In the genomic region with DNA sequence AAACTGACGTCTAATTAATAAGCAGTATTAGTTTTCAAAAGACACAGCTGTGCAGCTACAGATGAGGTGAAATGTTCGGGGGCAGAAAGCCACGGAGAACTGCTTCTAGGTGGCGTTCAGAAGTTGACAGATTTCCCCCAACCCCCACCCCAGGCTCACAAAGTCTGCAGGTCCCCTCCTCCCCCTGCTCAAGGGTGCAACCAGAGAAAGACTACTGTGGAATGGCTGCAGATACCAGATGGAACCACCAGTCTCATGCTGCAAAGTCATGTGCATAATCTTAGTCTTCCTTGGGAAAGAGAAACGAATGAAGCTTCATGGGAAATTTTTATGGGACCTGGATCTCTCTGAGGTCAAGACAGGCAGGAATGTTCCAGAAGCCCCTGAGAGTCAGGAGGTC, we compare ENCODE assay signal across 20 mouse cellular contexts. TPM values are rescaled to one million over a fixed set of nuclear protein-coding genes. Genes with fewer than 3 reads are reported as not detected.
A peak's percentile ranks its signal among the peaks of the same experiment; 100 is the strongest.
DNase-seq lines count a peak whose midpoint lies in the region; ATAC-seq and TF ChIP-seq lines count a peak whose summit lies in the region.
"Had no signal": no experiment of that assay in that cellular context is flagged by ENCODE, and none has a peak within 500 bp of the region (broad histone marks: within the 10 kb centered on the region; RNA-seq: fewer than 3 reads in every experiment).

No protein-coding gene starts in this region.

- in situ Hi-C loops in CH12.LX (cut with MboI; ENCODE audit: low pct_ligation_motif_present, low pct_unique_long_range_greater_than_20kb, low sequenced_read_pairs): no loop called here

- H3K4me1 ChIP-seq in forebrain, embryonic 12.5 days: peaks cover 3% of the 10 kb centered on the region; the same call in 1 of the 2 replicates
- H3K4me1 ChIP-seq in forebrain, embryonic 16.5 days (replicated peaks; ENCODE audit: control insufficient read depth, insufficient read depth, low read length): peaks cover 4% of the 10 kb centered on the region; the same call in 1 of the 2 replicates
- no peaks in the 10 kb centered on the region for H3K4me1 ChIP-seq in hindbrain, embryonic 15.5 days (replicated peaks)
- 0 out of 2 replicates have a peak, but pooled peaks cover 3% of the 10 kb centered on the region for H3K4me1 ChIP-seq in hindbrain, embryonic 10.5 days (replicated peaks)
- H3K4me1 ChIP-seq in CH12.LX (ENCODE audit: control insufficient read depth in 1 of 2, insufficient read depth in 2 of 2): peaks cover 2 to 10% of the 10 kb centered on the region in 2 experiments
- H3K4me1 ChIP-seq in forebrain, embryonic 15.5 days: peaks cover 8% of the 10 kb centered on the region; the same call in 1 of the 2 replicates
- H3K4me1 ChIP-seq: megakaryocyte, embryonic 14.5 days; stomach, embryonic 15.5 days had no signal

- DNase-seq in hindbrain, embryonic 10.5 days (ENCODE audit: low spot score): no peak
- no peak for DNase-seq in CH12.LX (ENCODE audit: extremely low read depth)
- DNase-seq in thymus, postnatal 10 days (ENCODE audit: low spot score in 2 of 2): no peak
- DNase-seq: cerebellum, adult 9-11 months; kidney, adult 11 months; liver, postnatal 0 days; lung, postnatal 14 days had no signal

- no peaks in the 10 kb centered on the region for H3K36me3 ChIP-seq in forebrain, embryonic 12.5 days (replicated peaks)
- H3K36me3 ChIP-seq in forebrain, embryonic 16.5 days (ENCODE audit: control insufficient read depth, insufficient read depth): no peaks in the 10 kb centered on the region
- H3K36me3 ChIP-seq in hindbrain, embryonic 15.5 days: no peaks in the 10 kb centered on the region
- no peaks in the 10 kb centered on the region for H3K36me3 ChIP-seq in hindbrain, embryonic 10.5 days
- no peaks in the 10 kb centered on the region for H3K36me3 ChIP-seq in CH12.LX (replicated peaks in 1 of 2; ENCODE audit: control insufficient read depth in 1 of 2, insufficient read depth in 1 of 2, low read length in 1 of 2)
- H3K36me3 ChIP-seq in forebrain, embryonic 15.5 days: no peaks in the 10 kb centered on the region
- H3K36me3 ChIP-seq: limb, embryonic 15.5 days; stomach, embryonic 15.5 days had no signal

- no peak for TF ChIP-seq POLR2A in CH12.LX (IDR thresholded peaks at IDR 0.05; ENCODE audit: low read depth, low read length)

- TF ChIP-seq EP300 in CH12.LX (IDR thresholded peaks at IDR 0.05; ENCODE audit: low read length): no peak

- dilution Hi-C loops in CH12.LX (cut with MboI; ENCODE audit: extremely low pct_ligation_motif_present, extremely low pct_unique_long_range_greater_than_20kb, low sequenced_read_pairs): no loop called here

- ATAC-seq in forebrain, embryonic 12.5 days (ENCODE audit: low FRiP score): peak; percentile 39; the same call in 1 of the 2 replicates
- no peak for ATAC-seq in forebrain, embryonic 16.5 days
- ATAC-seq in hindbrain, embryonic 15.5 days (ENCODE audit: low FRiP score, low read depth): peak; percentile 38; the same call in 1 of the 2 replicates
- peak; percentile 53; the same call in 1 of the 2 replicates for ATAC-seq in forebrain, embryonic 15.5 days (replicated peaks)
- ATAC-seq in granulocyte monocyte progenitor cell, adult 5-6 weeks (replicated peaks; ENCODE audit: poor library complexity, severe bottlenecking): no peak
- ATAC-seq: liver, postnatal 0 days; Patski had no signal

- no peak overlapping the region for H3K9ac ChIP-seq in forebrain, embryonic 12.5 days
- H3K9ac ChIP-seq in forebrain, embryonic 16.5 days (replicated peaks; ENCODE audit: low read depth, low read length): no peak overlapping the region
- H3K9ac ChIP-seq in hindbrain, embryonic 15.5 days: no peak overlapping the region
- peak overlapping the region; percentile 64; the same call in 1 of the 2 replicates for H3K9ac ChIP-seq in CH12.LX (ENCODE audit: insufficient read depth, low read depth)
- H3K9ac ChIP-seq in forebrain, embryonic 15.5 days (replicated peaks): no peak overlapping the region
- H3K9ac ChIP-seq: limb, embryonic 15.5 days; liver, postnatal 0 days; stomach, embryonic 15.5 days had no signal

- H3K27ac ChIP-seq in forebrain, embryonic 12.5 days: no peak overlapping the region
- H3K27ac ChIP-seq in forebrain, embryonic 16.5 days (ENCODE audit: low read length): no peak overlapping the region
- H3K27ac ChIP-seq in hindbrain, embryonic 15.5 days (replicated peaks): no peak overlapping the region
- no peak overlapping the region for H3K27ac ChIP-seq in hindbrain, embryonic 10.5 days
- no peak overlapping the region for H3K27ac ChIP-seq in CH12.LX (ENCODE audit: insufficient read depth, low read depth)
- H3K27ac ChIP-seq in forebrain, embryonic 15.5 days (replicated peaks): no peak overlapping the region
- H3K27ac ChIP-seq: limb, embryonic 15.5 days; stomach, embryonic 15.5 days had no signal

- 46% methylated on average over 5 of the region's 5 CpGs for WGBS in forebrain, embryonic 12.5 days
- WGBS in forebrain, embryonic 16.5 days: 35% methylated on average over 5 of the region's 5 CpGs
- 33% methylated on average over 5 of the region's 5 CpGs for WGBS in hindbrain, embryonic 15.5 days
- whole genome bisulfite sequencing in hindbrain, embryonic 10.5 days: 69% methylated on average over 5 of the region's 5 CpGs
- 32% methylated on average over 5 of the region's 5 CpGs for WGBS in forebrain, embryonic 15.5 days

- no peak for TF ChIP-seq CTCF in CH12.LX (conservative IDR thresholded peaks at IDR 0.05 in 1 of 2, IDR thresholded peaks at IDR 0.05 in 1 of 2; ENCODE audit: low read depth in 2 of 2, low read length in 2 of 2)

- no peak for TF ChIP-seq RAD21 in CH12.LX (IDR thresholded peaks at IDR 0.05; ENCODE audit: low read depth, low read length)

- no peaks in the 10 kb centered on the region for H3K27me3 ChIP-seq in forebrain, embryonic 12.5 days
- no peaks in the 10 kb centered on the region for H3K27me3 ChIP-seq in forebrain, embryonic 16.5 days (replicated peaks; ENCODE audit: control insufficient read depth, insufficient read depth, low read length)
- no peaks in the 10 kb centered on the region for H3K27me3 ChIP-seq in hindbrain, embryonic 15.5 days
- H3K27me3 ChIP-seq in hindbrain, embryonic 10.5 days (ENCODE audit: insufficient read depth, poor library complexity, severe bottlenecking): no peaks in the 10 kb centered on the region
- H3K27me3 ChIP-seq in CH12.LX (replicated peaks): no peaks in the 10 kb centered on the region
- H3K27me3 ChIP-seq in forebrain, embryonic 15.5 days: no peaks in the 10 kb centered on the region
- H3K27me3 ChIP-seq: limb, embryonic 15.5 days; stomach, embryonic 15.5 days had no signal

- H3K79me2 ChIP-seq in CH12.LX (replicated peaks; ENCODE audit: control insufficient read depth, extremely low read depth, insufficient read depth, poor library complexity, severe bottlenecking): no peaks in the 10 kb centered on the region

- H3K4me3 ChIP-seq in forebrain, embryonic 12.5 days (replicated peaks): no peak overlapping the region
- H3K4me3 ChIP-seq in forebrain, embryonic 16.5 days (replicated peaks; ENCODE audit: low read length): no peak overlapping the region
- H3K4me3 ChIP-seq in hindbrain, embryonic 15.5 days: no peak overlapping the region
- H3K4me3 ChIP-seq in hindbrain, embryonic 10.5 days: no peak overlapping the region
- peak overlapping the region in 2 of 3 experiments; percentile 17 to 26 for H3K4me3 ChIP-seq in CH12.LX (replicated peaks in 1 of 3; ENCODE audit: low read depth in 2 of 3, low read length in 2 of 3, poor library complexity in 1 of 3)
- H3K4me3 ChIP-seq in forebrain, embryonic 15.5 days: no peak overlapping the region
- H3K4me3 ChIP-seq: limb, embryonic 15.5 days; megakaryocyte, embryonic 14.5 days; stomach, embryonic 15.5 days had no signal

- H3K4me2 ChIP-seq in forebrain, embryonic 12.5 days: no peak overlapping the region
- no peak overlapping the region for H3K4me2 ChIP-seq in forebrain, embryonic 16.5 days (ENCODE audit: low read length)
- H3K4me2 ChIP-seq in hindbrain, embryonic 15.5 days: no peak overlapping the region
- H3K4me2 ChIP-seq in CH12.LX (ENCODE audit: insufficient read depth, low read depth, poor library complexity, severe bottlenecking): peak overlapping the region; percentile 93
- H3K4me2 ChIP-seq in forebrain, embryonic 15.5 days (replicated peaks): no peak overlapping the region
- H3K4me2 ChIP-seq: limb, embryonic 15.5 days; stomach, embryonic 15.5 days had no signal

- no peaks in the 10 kb centered on the region for H3K9me3 ChIP-seq in forebrain, embryonic 12.5 days
- H3K9me3 ChIP-seq in forebrain, embryonic 16.5 days (ENCODE audit: control insufficient read depth, low read length): no peaks in the 10 kb centered on the region
- H3K9me3 ChIP-seq in hindbrain, embryonic 15.5 days: no peaks in the 10 kb centered on the region
- no peaks in the 10 kb centered on the region for H3K9me3 ChIP-seq in hindbrain, embryonic 10.5 days
- no peaks in the 10 kb centered on the region for H3K9me3 ChIP-seq in CH12.LX (replicated peaks; ENCODE audit: low read length)
- no peaks in the 10 kb centered on the region for H3K9me3 ChIP-seq in forebrain, embryonic 15.5 days
- H3K9me3 ChIP-seq: limb, embryonic 15.5 days; megakaryocyte, embryonic 14.5 days; stomach, embryonic 15.5 days had no signal

RNA-seq across cellular contexts. Expression of a gene that starts 29.4 kb away (rescaled TPM):
- polyA plus RNA-seq in forebrain, embryonic 12.5 days (2016; fragmentation: Nextera tagmentation; extraction: Ambion mirVana): 114 TPM in 2 replicates
- 120 and 121 TPM in 2 replicates for polyA plus RNA-seq in forebrain, embryonic 16.5 days (2015; fragmentation: Nextera tagmentation; extraction: Ambion mirVana)
- 110 and 111 TPM in 2 replicates for polyA plus RNA-seq in hindbrain, embryonic 15.5 days (2015; fragmentation: Nextera tagmentation; extraction: Ambion mirVana)
- 122 and 127 TPM in 2 replicates for polyA plus RNA-seq in hindbrain, embryonic 10.5 days (2016; fragmentation: Nextera tagmentation; extraction: Ambion mirVana)
- 90.3 and 123 TPM in 2 replicates for total RNA-seq in CH12.LX (2012; rRNA removed)
- 187 TPM in 2 replicates for total RNA-seq in CH12.LX (2014; rRNA removed)
- 179 TPM in 2 replicates for polyA plus RNA-seq in CH12.LX (2012; ENCODE audit: insufficient read length, low read depth)
- polyA plus RNA-seq in forebrain, embryonic 15.5 days (2015; fragmentation: Nextera tagmentation; extraction: Ambion mirVana): 112 and 115 TPM in 2 replicates
- total RNA-seq in granulocyte monocyte progenitor cell, adult 5-6 weeks (2014; fragmentation: Nextera tagmentation): 76.8 and 88.4 TPM in 2 replicates
- total RNA-seq in granulocyte monocyte progenitor cell, adult 5-6 weeks (2017): 213 and 215 TPM in 2 replicates

RNA-seq across cellular contexts. Expression of a gene that starts 38.4 kb away (rescaled TPM):
- polyA plus RNA-seq in forebrain, embryonic 12.5 days (2016; fragmentation: Nextera tagmentation; extraction: Ambion mirVana): 735 and 766 TPM in 2 replicates
- 529 and 555 TPM in 2 replicates for polyA plus RNA-seq in forebrain, embryonic 16.5 days (2015; fragmentation: Nextera tagmentation; extraction: Ambion mirVana)
- polyA plus RNA-seq in hindbrain, embryonic 15.5 days (2015; fragmentation: Nextera tagmentation; extraction: Ambion mirVana): 799 and 873 TPM in 2 replicates
- 623 and 749 TPM in 2 replicates for polyA plus RNA-seq in hindbrain, embryonic 10.5 days (2016; fragmentation: Nextera tagmentation; extraction: Ambion mirVana)
- 699 and 716 TPM in 2 replicates for total RNA-seq in CH12.LX (2012; rRNA removed)
- total RNA-seq in CH12.LX (2014; rRNA removed): 664 and 673 TPM in 2 replicates
- 251 and 338 TPM in 2 replicates for polyA plus RNA-seq in CH12.LX (2012; ENCODE audit: insufficient read length, low read depth)
- 668 and 672 TPM in 2 replicates for polyA plus RNA-seq in forebrain, embryonic 15.5 days (2015; fragmentation: Nextera tagmentation; extraction: Ambion mirVana)
- 648 and 734 TPM in 2 replicates for total RNA-seq in granulocyte monocyte progenitor cell, adult 5-6 weeks (2014; fragmentation: Nextera tagmentation)
- total RNA-seq in granulocyte monocyte progenitor cell, adult 5-6 weeks (2017): 282 and 442 TPM in 2 replicates

RNA-seq across cellular contexts. Expression of a gene that starts 51.8 kb away (rescaled TPM):
- 2.2 and 3.0 TPM in 2 replicates for polyA plus RNA-seq in forebrain, embryonic 12.5 days (2016; fragmentation: Nextera tagmentation; extraction: Ambion mirVana)
- polyA plus RNA-seq in forebrain, embryonic 16.5 days (2015; fragmentation: Nextera tagmentation; extraction: Ambion mirVana): 0.24 and 0.63 TPM in 2 replicates
- polyA plus RNA-seq in hindbrain, embryonic 15.5 days (2015; fragmentation: Nextera tagmentation; extraction: Ambion mirVana): 1.1 TPM in 2 replicates
- 5.5 and 5.7 TPM in 2 replicates for polyA plus RNA-seq in hindbrain, embryonic 10.5 days (2016; fragmentation: Nextera tagmentation; extraction: Ambion mirVana)
- not detected in 2 replicates for total RNA-seq in CH12.LX (2012; rRNA removed)
- total RNA-seq in CH12.LX (2014; rRNA removed): not detected in 2 replicates
- not detected in 2 replicates for polyA plus RNA-seq in CH12.LX (2012; ENCODE audit: insufficient read length, low read depth)
- 0.59 and 0.91 TPM in 2 replicates for polyA plus RNA-seq in forebrain, embryonic 15.5 days (2015; fragmentation: Nextera tagmentation; extraction: Ambion mirVana)
- total RNA-seq in granulocyte monocyte progenitor cell, adult 5-6 weeks (2014; fragmentation: Nextera tagmentation): not detected in 2 replicates
- total RNA-seq in granulocyte monocyte progenitor cell, adult 5-6 weeks (2017): 0.43 and 1.0 TPM in 2 replicates
- total RNA-seq: gastrocnemius, adult 8-10 months; hematopoietic stem cell, adult 5-6 weeks; layer of hippocampus, postnatal 25 days; left cerebral cortex, postnatal 25 days had no signal
- polyA plus RNA-seq: Patski had no signal

Comparison
In these comparisons a context has a peak if more than half of its experiments do, and no peak if none do; other contexts are left out.
1. ATAC-seq: peak in forebrain, embryonic 12.5 days (single experiment), hindbrain, embryonic 15.5 days (single experiment) and forebrain, embryonic 15.5 days (single experiment); none in forebrain, embryonic 16.5 days (single experiment) and granulocyte monocyte progenitor cell, adult 5-6 weeks (single experiment).
2. H3K4me3 ChIP-seq: peak in CH12.LX (2 of 3); none in forebrain, embryonic 12.5 days (single experiment), forebrain, embryonic 16.5 days (single experiment), hindbrain, embryonic 15.5 days (single experiment), hindbrain, embryonic 10.5 days (single experiment) and forebrain, embryonic 15.5 days (single experiment).